12 mouse cellular contexts compared by ENCODE assay signal in genomic region chr4:53526446-53526845, GRCm38 (mm10).
"Had no signal": no experiment of that assay in that cellular context is flagged by ENCODE, and none has a peak within 500 bp of the region (broad histone marks: within the 10 kb centered on the region; RNA-seq: fewer than 3 reads in every experiment).

No protein-coding gene starts in this region.

- H3K4me3 ChIP-seq: kidney, embryonic 15.5 days; limb, embryonic 13.5 days; midbrain, embryonic 13.5 days; neural tube, embryonic 13.5 days had no signal

- H3K4me1 ChIP-seq: kidney, embryonic 15.5 days had no signal

- H3K27me3 ChIP-seq: kidney, embryonic 15.5 days; limb, embryonic 13.5 days; midbrain, embryonic 13.5 days; neural tube, embryonic 13.5 days had no signal

- ATAC-seq: midbrain, embryonic 13.5 days had no signal

- H3K9ac ChIP-seq: kidney, embryonic 15.5 days; limb, embryonic 13.5 days; liver, embryonic 14.5 days; midbrain, embryonic 13.5 days; neural tube, embryonic 13.5 days had no signal

- H3K27ac ChIP-seq: kidney, embryonic 15.5 days; limb, embryonic 13.5 days; liver, embryonic 14.5 days; midbrain, embryonic 13.5 days; neural tube, embryonic 13.5 days had no signal

- H3K36me3 ChIP-seq: midbrain, embryonic 13.5 days; neural tube, embryonic 13.5 days had no signal

- H3K4me2 ChIP-seq: kidney, embryonic 15.5 days; limb, embryonic 13.5 days; midbrain, embryonic 13.5 days; neural tube, embryonic 13.5 days had no signal

- H3K9me3 ChIP-seq: kidney, embryonic 15.5 days; limb, embryonic 13.5 days; midbrain, embryonic 13.5 days; neural tube, embryonic 13.5 days had no signal

- DNase-seq: kidney, adult 2 months; kidney, postnatal 14 days; layer of hippocampus, postnatal 36 days; left cerebral cortex, postnatal 4 days; lung, adult 18-20 months; thymus, adult 2 months; thymus, postnatal 25 days had no signal
